ENCODE assay signal across 8 mouse cellular contexts in genomic region chr8:123442871-123443575, GRCm38 (mm10). TPM values are rescaled to one million over a fixed set of nuclear protein-coding genes. Genes with fewer than 3 reads are reported as not detected.
DNase-seq lines count a peak whose midpoint lies in the region; ATAC-seq lines count a peak whose summit lies in the region.

No protein-coding gene starts in this region.

- DNase-seq in adrenal gland, adult (ENCODE audit: inconsistent age in 2 of 2, low spot score in 1 of 2), result peak; percentile 92 to 99
- DNase-seq in embryo, embryonic 10.5 days (ENCODE audit: low spot score), result peak; percentile 94
- peak; percentile 95 for DNase-seq in gastrocnemius, postnatal 14 days
- DNase-seq in left cerebral cortex, postnatal 10 days (ENCODE audit: extremely low spot score in 1 of 2, low spot score in 2 of 2), result peak; percentile 89 to 93
- peak; percentile 90 for DNase-seq in right cerebral cortex, postnatal 25 days
- DNase-seq in urinary bladder, postnatal 4 days (ENCODE audit: low spot score in 2 of 2), result peak; percentile 88 to 95

- peak; percentile 91 for ATAC-seq in inflammation-experienced regulatory T-cells, adult 6 months
- peak; percentile 92 for ATAC-seq in megakaryocyte-erythroid progenitor cell, adult 5-6 weeks (replicated peaks; ENCODE audit: low FRiP score, low TSS enrichment, poor library complexity, severe bottlenecking)

- intact Hi-C loops in gastrocnemius, postnatal 14 days (cut with DNase I; ENCODE audit: low total_unique reads), result no loop called here
- intact Hi-C loops in left cerebral cortex, postnatal 10 days (cut with DNase I), result no loop called here

RNA-seq across cellular contexts. Expression of gene Def8, which starts 19.7 kb away (rescaled TPM):
- total RNA-seq in gastrocnemius, postnatal 14 days (2021), result 10 to 100 TPM; 36.2 to 36.3 TPM
- polyA plus RNA-seq in inflammation-experienced regulatory T-cells, adult 6 months (2017; shearing (Covaris generic)), result 1 to 10 TPM; 7.7 to 7.9 (median 7.8) TPM
- 10 to 100 TPM; 75.4 to 77.6 TPM for total RNA-seq in left cerebral cortex, postnatal 10 days (2021)
- total RNA-seq in megakaryocyte-erythroid progenitor cell, adult 5-6 weeks (2014; fragmentation: Nextera tagmentation), result 60.6 and 61.1 TPM in 2 replicates
- total RNA-seq in megakaryocyte-erythroid progenitor cell, adult 5-6 weeks (2017), result 33.5 and 45.9 TPM in 2 replicates

RNA-seq across cellular contexts. Expression of gene Tubb3, which starts 31.8 kb away (rescaled TPM):
- under 1 TPM in 1 of 2 experiments, not detected in 1; 0.16 TPM for total RNA-seq in gastrocnemius, postnatal 14 days (2021)
- polyA plus RNA-seq in inflammation-experienced regulatory T-cells, adult 6 months (2017; shearing (Covaris generic)), result 1 to 10 TPM in 1 of 3 experiments, under 1 TPM in 1, not detected in 1; 0.30 to 2.0 TPM
- total RNA-seq in left cerebral cortex, postnatal 10 days (2021), result 1,000 to 10,000 TPM; 1,287 to 1,390 TPM
- total RNA-seq in megakaryocyte-erythroid progenitor cell, adult 5-6 weeks (2014; fragmentation: Nextera tagmentation), result 1.0 and 1.3 TPM in 2 replicates
- total RNA-seq in megakaryocyte-erythroid progenitor cell, adult 5-6 weeks (2017), result 0.19 TPM in 1 of 2 replicates, not detected in the other

RNA-seq across cellular contexts. Expression of gene Afg3l1, which starts 34.7 kb away (rescaled TPM):
- total RNA-seq in gastrocnemius, postnatal 14 days (2021), result 10 to 100 TPM; 35.4 to 36.3 TPM
- polyA plus RNA-seq in inflammation-experienced regulatory T-cells, adult 6 months (2017; shearing (Covaris generic)), result 10 to 100 TPM; 32.6 to 47.7 (median 36.1) TPM
- total RNA-seq in left cerebral cortex, postnatal 10 days (2021), result 10 to 100 TPM; 38.3 to 38.6 TPM
- total RNA-seq in megakaryocyte-erythroid progenitor cell, adult 5-6 weeks (2014; fragmentation: Nextera tagmentation), result 36.2 and 42.0 TPM in 2 replicates
- 19.7 and 20.7 TPM in 2 replicates for total RNA-seq in megakaryocyte-erythroid progenitor cell, adult 5-6 weeks (2017)

RNA-seq across cellular contexts. Expression of gene Mc1r, which starts 36.1 kb away (rescaled TPM):
- total RNA-seq in gastrocnemius, postnatal 14 days (2021), result not detected
- polyA plus RNA-seq in inflammation-experienced regulatory T-cells, adult 6 months (2017; shearing (Covaris generic)), result not detected
- not detected for total RNA-seq in left cerebral cortex, postnatal 10 days (2021)
- total RNA-seq in megakaryocyte-erythroid progenitor cell, adult 5-6 weeks (2014; fragmentation: Nextera tagmentation), result 0.92 and 1.7 TPM in 2 replicates
- total RNA-seq in megakaryocyte-erythroid progenitor cell, adult 5-6 weeks (2017), result 0.91 TPM in 1 of 2 replicates, not detected in the other

Comparison
In these comparisons a context has a peak if more than half of its experiments do, and no peak if none do; other contexts are left out.
1. Peak in every context shown above with its lines: DNase-seq and ATAC-seq.
2. RNA of gene Tubb3, which starts 31.8 kb away (total RNA-seq): 1,287 to 1,390 TPM in left cerebral cortex, postnatal 10 days; 0.19 to 1.3 TPM in megakaryocyte-erythroid progenitor cell, adult 5-6 weeks and 0.16 TPM in gastrocnemius, postnatal 14 days; every median in the first group is over 100 times any median in the second.